Mouse (Mus musculus) kidney, embryonic 16.5 days (tissue): ENCODE measurements around the gene Avp. TPM values are rescaled to one million over a fixed set of nuclear protein-coding genes. Genes with fewer than 3 reads are reported as not detected.

Experiments used
- microRNA-seq: library from miRNA; unstranded; fragments of <30 nt; microRNA quantifications from one replicate; pipeline ENCODE4, GENCODE M21; 2016
- polyA plus RNA-seq: library from polyadenylated mRNA; unstranded; fragments of >200 nt; fragmentation: Nextera tagmentation; extraction: Ambion mirVana; gene quantifications from 2 replicates; pipeline ENCODE4 v1.2.1, GENCODE M21; 2015

Avp gene
- polyA plus RNA-seq, 1 experiment from 2014 or later: not detected

Small RNAs within 50 kb of the gene (microRNA-seq; reads per million reads assigned to microRNA genes)
- gene Gm23876: not detected

Other genes starting within 250 kb of the Avp start
- gene Cpxm1, start 185.0 kb downstream of the Avp start, polyA plus RNA-seq: 104 and 105 TPM in 2 replicates
- gene Gm28372, start 177.3 kb downstream of the Avp start, polyA plus RNA-seq: not detected in 2 replicates
- not detected in 2 replicates for gene 1700020A23Rik, start 177.3 kb downstream of the Avp start, polyA plus RNA-seq
- not detected in 2 replicates for gene Tmem239, start 176.1 kb downstream of the Avp start, polyA plus RNA-seq
- gene Vps16, start 158.2 kb downstream of the Avp start, polyA plus RNA-seq: 109 and 115 TPM in 2 replicates
- 20.1 and 21.7 TPM in 2 replicates for gene Pced1a, start 157.9 kb downstream of the Avp start, polyA plus RNA-seq
- 91.6 and 92.0 TPM in 2 replicates for gene Ptpra, start 132.3 kb downstream of the Avp start, polyA plus RNA-seq
- gene Mrps26, start 18.8 kb downstream of the Avp start, polyA plus RNA-seq: 98.5 and 104 TPM in 2 replicates
- 0.32 TPM in 1 of 2 replicates, not detected in the other for gene Oxt, start 6.4 kb downstream of the Avp start, polyA plus RNA-seq
- gene Fastkd5, start 47.5 kb upstream of the Avp start, polyA plus RNA-seq: 16.4 and 19.8 TPM in 2 replicates
- 14.3 and 16.0 TPM in 2 replicates for gene Ubox5, start 47.5 kb upstream of the Avp start, polyA plus RNA-seq
- gene Lzts3, start 60.2 kb upstream of the Avp start, polyA plus RNA-seq: 15.7 and 17.7 TPM in 2 replicates
- 67.9 and 79.4 TPM in 2 replicates for gene Ddrgk1, start 82.1 kb upstream of the Avp start, polyA plus RNA-seq
- gene Itpa, start 85.1 kb upstream of the Avp start, polyA plus RNA-seq: 108 and 116 TPM in 2 replicates
- gene Slc4a11, start 115.0 kb upstream of the Avp start, polyA plus RNA-seq: 2.4 and 2.9 TPM in 2 replicates